Mouse (Mus musculus) liver, embryonic 16.5 days (tissue): ENCODE results near the gene Faf2. TPM values are rescaled to one million over a fixed set of nuclear protein-coding genes. Genes with fewer than 3 reads are reported as not detected.

Experiments
- ATAC-seq: fragments of 200-750 bp; cut with Nextera tagmentation; 2 replicates; pipeline ENCODE4 v1.8.0; 2017; ENCODE audit warnings: low read depth, mild to moderate bottlenecking, moderate number of reproducible peaks, moderate library complexity
- H3K27ac ChIP-seq: fragments of 300-500 bp; sonication (generic); 2 replicates; pipeline ENCODE4 v1.5.1; 2014; ENCODE audit warnings: mild to moderate bottlenecking, low read length
- H3K27me3 ChIP-seq: fragments of 300-500 bp; sonication (generic); 2 replicates; pipeline ENCODE4 v1.6.1; 2014; ENCODE audit warnings: low read depth, low read length, mixed read lengths; ENCODE audit not compliant: control insufficient read depth, insufficient read depth
- H3K36me3 ChIP-seq: fragments of 300-500 bp; sonication (generic); 2 replicates; pipeline ENCODE4 v1.6.1; 2014; ENCODE audit warnings: mild to moderate bottlenecking; ENCODE audit not compliant: control insufficient read depth, insufficient read depth
- H3K4me1 ChIP-seq: fragments of 300-500 bp; sonication (generic); 2 replicates; pipeline ENCODE4 v1.6.1; 2014; ENCODE audit warnings: low read depth, low read length, mixed read lengths; ENCODE audit not compliant: control insufficient read depth
- H3K4me2 ChIP-seq: fragments of 300-500 bp; sonication (generic); 2 replicates; pipeline ENCODE4 v1.6.1; 2014; ENCODE audit warnings: low read depth, low read length, mixed read lengths
- H3K4me3 ChIP-seq: fragments of 300-500 bp; sonication (generic); 2 replicates; pipeline ENCODE4 v1.5.1; 2014; ENCODE audit warnings: low read depth, mild to moderate bottlenecking, low read length
- H3K9ac ChIP-seq: fragments of 300-500 bp; sonication (generic); 2 replicates; pipeline ENCODE4 v1.6.1; 2014; ENCODE audit warnings: low read depth, low read length
- H3K9me3 ChIP-seq: fragments of 300-500 bp; sonication (generic); replicated peaks from 2 replicates; pipeline ENCODE4 v1.6.1; 2016; ENCODE audit warnings: low read length; ENCODE audit not compliant: control insufficient read depth
- WGBS: fragments of 180-500 bp; shearing (Covaris S2); extraction: QIAGEN DNeasy Blood & Tissue Kit; methylation state at CpG from one replicate; pipeline ENCODE4 v1.1.7; 2014; ENCODE audit not compliant: insufficient replicate concordance; 5-methylcytosine and 5-hydroxymethylcytosine counted together
- polyA plus RNA-seq: library from polyadenylated mRNA; unstranded; fragments of >200 nt; fragmentation: Nextera tagmentation; extraction: Ambion mirVana; gene quantifications from 2 replicates; pipeline ENCODE4 v1.2.1, GENCODE M21; 2015

Faf2 gene
- polyA plus RNA-seq, result 28.9 and 29.9 TPM in 2 replicates

- H3K36me3 ChIP-seq, result no peaks in the 10 kb centered on the region
- H3K9me3 ChIP-seq, result no peaks in the 10 kb centered on the region
- H3K4me2 ChIP-seq, result peak within 1 kb of the TSS; percentile 85
- H3K4me1 ChIP-seq, result peaks cover 14% of the 10 kb centered on the region
- H3K27ac ChIP-seq, result peak within 1 kb of the TSS; percentile 75
- ATAC-seq, result peak; percentile 100
- 9% methylated on average over 44 of the region's 44 CpGs for WGBS
- peak within 1 kb of the TSS; percentile 89 for H3K9ac ChIP-seq
- peak within 1 kb of the TSS; percentile 84 for H3K4me3 ChIP-seq
- H3K27me3 ChIP-seq, result no peaks in the 10 kb centered on the region; the same call in 1 of the 2 replicates
Observed at GRCm38 (mm10) chr13:54621155-54621932, at the start of gene Faf2. Gene Faf2, plus strand, starts transcription at chr13:54621784.

GRCm38 (mm10) chr13:54572621-54573020, 49.0 kb upstream of the Faf2 start:
- H3K9me3 ChIP-seq, result no peaks in the 10 kb centered on the region
- no peaks in the 10 kb centered on the region for H3K27me3 ChIP-seq
- no peak for ATAC-seq
- no peak overlapping the region for H3K9ac ChIP-seq
- no peak overlapping the region for H3K27ac ChIP-seq
- H3K36me3 ChIP-seq, result no peaks in the 10 kb centered on the region
- H3K4me2 ChIP-seq, result no peak overlapping the region
- H3K4me3 ChIP-seq, result no peak overlapping the region
- H3K4me1 ChIP-seq, result peaks cover 12% of the 10 kb centered on the region
- 72% methylated on average over 4 of the region's 4 CpGs for WGBS

- peak within 1 kb of the TSS; percentile 81 for H3K4me3 ChIP-seq
- peak within 1 kb of the TSS; percentile 79 for H3K9ac ChIP-seq
- no peaks in the 10 kb centered on the region for H3K27me3 ChIP-seq
- under 1% methylated on average over 55 of the region's 55 CpGs for WGBS
- H3K9me3 ChIP-seq, result no peaks in the 10 kb centered on the region
- H3K4me2 ChIP-seq, result peak within 1 kb of the TSS; percentile 91
- H3K27ac ChIP-seq, result peak within 1 kb of the TSS; percentile 47; the same call in 1 of the 2 replicates
- peak; percentile 80 for ATAC-seq
- H3K36me3 ChIP-seq, result no peaks in the 10 kb centered on the region
- H3K4me1 ChIP-seq, result peaks cover 16% of the 10 kb centered on the region
Observed at GRCm38 (mm10) chr13:54574854-54575481, 46.6 kb upstream of the Faf2 start, which contains the start of gene Arl10. Gene Arl10, plus strand, starts transcription at chr13:54575015.

- WGBS, result 4% methylated on average over 19 of the region's 19 CpGs
- Histone ChIP-seq H3K27me3 (no peaks in the 10 kb centered on the region), H3K4me3 (peak overlapping the region; percentile 81), H3K27ac (0 out of 2 replicates have a peak overlapping the region, but pooled peaks have one; percentile 47), H3K4me2 (peak overlapping the region; percentile 91), H3K9ac (peak overlapping the region; percentile 79), H3K36me3 (no peaks in the 10 kb centered on the region), H3K9me3 (no peaks in the 10 kb centered on the region), H3K4me1 (peaks cover 16% of the 10 kb centered on the region)
- ATAC-seq, result no peak
Observed at GRCm38 (mm10) chr13:54575489-54575888, 46.1 kb upstream of the Faf2 start.

- 0 out of 2 replicates have a peak overlapping the region, but pooled peaks have one; percentile 7 for H3K27ac ChIP-seq
- no peaks in the 10 kb centered on the region for H3K27me3 ChIP-seq
- H3K4me3 ChIP-seq, result no peak overlapping the region
- H3K36me3 ChIP-seq, result 0 out of 2 replicates have a peak, but pooled peaks cover under 1% of the 10 kb centered on the region
- no peak for ATAC-seq
- WGBS, result 53% methylated on average over 21 of the region's 21 CpGs
- no peaks in the 10 kb centered on the region for H3K9me3 ChIP-seq
- H3K4me1 ChIP-seq, result peaks cover 16% of the 10 kb centered on the region
- no peak overlapping the region for H3K4me2 ChIP-seq
- H3K9ac ChIP-seq, result no peak overlapping the region
Observed at GRCm38 (mm10) chr13:54577652-54578507, 43.7 kb upstream of the Faf2 start.

- no peak overlapping the region for H3K4me3 ChIP-seq
- H3K4me2 ChIP-seq, result no peak overlapping the region
- no peak for ATAC-seq
- H3K27ac ChIP-seq, result no peak overlapping the region
- H3K36me3 ChIP-seq, result peaks cover 7% of the 10 kb centered on the region
- H3K27me3 ChIP-seq, result no peaks in the 10 kb centered on the region
- no peaks in the 10 kb centered on the region for H3K9me3 ChIP-seq
- H3K9ac ChIP-seq, result no peak overlapping the region
- H3K4me1 ChIP-seq, result peaks cover 4% of the 10 kb centered on the region
- WGBS, result 68% methylated on average over 2 of the region's 2 CpGs
Observed at GRCm38 (mm10) chr13:54581385-54581784, 40.2 kb upstream of the Faf2 start.

- 62% methylated on average over 10 of the region's 10 CpGs for WGBS
- no peak overlapping the region for H3K9ac ChIP-seq
Observed at GRCm38 (mm10) chr13:54582126-54582525, 39.5 kb upstream of the Faf2 start.

GRCm38 (mm10) chr13:54582860-54583259, 38.7 kb upstream of the Faf2 start:
- 76% methylated on average over 5 of the region's 5 CpGs for WGBS
- Histone ChIP-seq H3K4me3 (no peak overlapping the region), H3K4me2 (no peak overlapping the region), H3K9ac (no peak overlapping the region), H3K4me1 (peaks cover 4% of the 10 kb centered on the region), H3K27me3 (no peaks in the 10 kb centered on the region), H3K9me3 (no peaks in the 10 kb centered on the region), H3K36me3 (peaks cover 7% of the 10 kb centered on the region), H3K27ac (no peak overlapping the region)
- no peak for ATAC-seq

More at GRCm38 (mm10) chr13:54582126-54582525, 39.5 kb upstream of the Faf2 start:
- no peak for ATAC-seq
- Histone ChIP-seq H3K4me3 (no peak overlapping the region), H3K27ac (no peak overlapping the region), H3K36me3 (peaks cover 7% of the 10 kb centered on the region), H3K9me3 (no peaks in the 10 kb centered on the region), H3K4me1 (peaks cover 4% of the 10 kb centered on the region), H3K4me2 (no peak overlapping the region), H3K27me3 (no peaks in the 10 kb centered on the region)
